Mouse (Mus musculus): ENCODE data around the gene Nedd4. TPM values are rescaled to one million over a fixed set of nuclear protein-coding genes. Genes with fewer than 3 reads are reported as not detected.

The Nedd4 gene
- 113 to 123 TPM (median 119 TPM) in 4 replicates for total RNA-seq (2023)

DNA sequence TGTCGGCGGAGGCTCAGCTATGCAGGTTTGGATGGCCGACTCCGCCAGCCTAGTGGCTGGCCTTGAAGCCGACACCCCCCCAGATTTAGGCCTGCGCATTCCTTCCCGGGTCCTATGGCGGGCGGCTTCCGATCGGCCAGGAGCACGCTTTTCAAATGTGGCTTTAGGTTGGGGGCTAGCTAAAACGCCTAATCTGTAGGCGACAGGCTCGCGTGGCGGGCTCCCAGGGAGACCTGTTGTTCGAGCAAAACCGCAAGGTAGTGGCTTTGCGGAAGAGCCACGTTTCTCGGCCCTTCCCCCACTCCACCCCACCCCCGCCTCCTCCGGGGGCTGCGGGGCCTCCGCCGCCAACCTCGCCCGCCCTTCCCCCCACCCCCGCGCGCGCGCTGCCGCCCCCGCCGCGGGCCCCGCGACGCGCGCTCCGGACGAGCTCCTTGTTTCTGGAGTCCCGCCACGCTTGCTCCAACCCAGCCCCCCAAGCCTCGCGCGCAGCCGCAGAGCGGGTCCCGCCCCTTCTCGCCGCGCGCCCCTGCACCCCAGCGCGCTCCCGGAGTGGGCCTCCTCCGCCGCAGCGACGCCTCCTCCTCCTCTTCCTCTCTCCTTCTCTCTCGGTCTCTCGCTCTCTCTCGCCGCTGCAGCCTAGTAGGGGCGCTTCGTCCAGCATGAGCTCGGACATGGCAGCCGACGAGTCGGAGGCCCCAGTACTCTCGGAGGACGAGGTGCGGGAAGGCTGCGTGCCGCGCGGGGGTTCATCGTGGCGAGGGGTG lies at the start of gene Nedd4:
TSS of gene Nedd4 (plus strand) at position 452 of the 767 bp plus-strand sequence.

Other genes with a start within 250 kb of the Nedd4 start
- 1.5 to 5.3 TPM (median 3.0 TPM) in 4 replicates for gene Mns1, start 224.3 kb upstream of the Nedd4 start, total RNA-seq (2023)
- gene Tex9, start 170.1 kb upstream of the Nedd4 start, total RNA-seq (2023) = 17.0 to 26.7 TPM (median 19.8 TPM) in 4 replicates
- 98.1 to 109 TPM (median 105 TPM) in 4 replicates for gene Rfx7, start 130.1 kb upstream of the Nedd4 start, total RNA-seq (2023)
- gene Prtg, start 144.5 kb downstream of the Nedd4 start, total RNA-seq (2023) = 0.16 to 0.40 TPM (median 0.23 TPM) in 4 replicates